Mouse (Mus musculus): ENCODE results near the gene Mtmr11. TPM values are rescaled to one million over a fixed set of nuclear protein-coding genes. Genes with fewer than 3 reads are reported as not detected.
"Not testable (repeated sequence)": the region's sequence is repeated elsewhere in the genome, so short reads cannot be mapped to it uniquely, and the experiment has no call there.

Gene Mtmr11
- polyA plus RNA-seq, 1 experiment from 2014 or later, result 10.7 TPM

- ATAC-seq (ENCODE audit: insufficient number of reproducible peaks, low FRiP score), result peak; percentile 26; the same call in 1 of the 2 replicates
- H3K4me2 ChIP-seq, result peak overlapping the region; percentile 90
- H3K9ac ChIP-seq, result peak overlapping the region; percentile 90
- H3K27me3 ChIP-seq (replicated peaks), result no peaks in the 10 kb centered on the region
- peak overlapping the region; percentile 79 for H3K4me3 ChIP-seq
- no peaks in the 10 kb centered on the region for H3K9me3 ChIP-seq (replicated peaks)
- WGBS, result under 1% methylated on average over 12 of the region's 12 CpGs
- peak overlapping the region; percentile 100 for H3K27ac ChIP-seq (ENCODE audit: poor library complexity, severe bottlenecking)
- H3K36me3 ChIP-seq, result no peaks in the 10 kb centered on the region
- H3K4me1 ChIP-seq (replicated peaks), result peaks cover 31% of the 10 kb centered on the region
These were observed 57.4 kb downstream of the Mtmr11 start for GRCm38 (mm10) chr3:96219191-96219641.

- peak within 1 kb of the TSS; percentile 90 for H3K9ac ChIP-seq
- under 1% methylated on average over 37 of the region's 37 CpGs for WGBS
- H3K4me3 ChIP-seq, result peak within 1 kb of the TSS; percentile 79
- peaks cover 31% of the 10 kb centered on the region for H3K4me1 ChIP-seq (replicated peaks)
- H3K4me2 ChIP-seq, result peak within 1 kb of the TSS; percentile 90
- H3K9me3 ChIP-seq (replicated peaks), result no peaks in the 10 kb centered on the region
- H3K36me3 ChIP-seq, result no peaks in the 10 kb centered on the region
- H3K27me3 ChIP-seq (replicated peaks), result no peaks in the 10 kb centered on the region
- H3K27ac ChIP-seq (ENCODE audit: poor library complexity, severe bottlenecking), result peak within 1 kb of the TSS; percentile 100
- peak; percentile 86 for ATAC-seq (ENCODE audit: insufficient number of reproducible peaks, low FRiP score)
These were observed 57.9 kb downstream of the Mtmr11 start, which contains the start of the genes Bola1 and Hist2h2ab for GRCm38 (mm10) chr3:96219661-96220130. TSS of gene Bola1 (minus strand) at chr3:96219709. TSS of gene Hist2h2ab (plus strand) at chr3:96219865.

- peaks cover 37% of the 10 kb centered on the region for H3K4me1 ChIP-seq (replicated peaks)
- not testable (repeated sequence) for H3K27me3 ChIP-seq (replicated peaks)
These were observed 58.4 kb downstream of the Mtmr11 start for GRCm38 (mm10) chr3:96220131-96220764.

GRCm38 (mm10) chr3:96220765-96221639 is 59.2 kb downstream of the Mtmr11 start, which contains the start of the genes Hist2h2ac and Hist2h2be:
TSS of gene Hist2h2ac (minus strand) at chr3:96220880.
TSS of gene Hist2h2be (plus strand) at chr3:96221119.
- Histone ChIP-seq H3K27me3 (replicated peaks) (no peaks in the 10 kb centered on the region), H3K9me3 (replicated peaks) (no peaks in the 10 kb centered on the region), H3K4me1 (replicated peaks) (peaks cover 39% of the 10 kb centered on the region), H3K9ac (peak within 1 kb of the TSS; percentile 90), H3K27ac (ENCODE audit: poor library complexity, severe bottlenecking) (peak within 1 kb of the TSS; percentile 100), H3K4me2 (peak within 1 kb of the TSS; percentile 90), H3K36me3 (no peaks in the 10 kb centered on the region), H3K4me3 (peak within 1 kb of the TSS; percentile 79)
- under 1% methylated on average over 43 of the region's 43 CpGs for whole genome bisulfite sequencing
- peak; percentile 90 for ATAC-seq (ENCODE audit: insufficient number of reproducible peaks, low FRiP score)

More at GRCm38 (mm10) chr3:96220131-96220764, 58.4 kb downstream of the Mtmr11 start:
- H3K9ac ChIP-seq, result peak overlapping the region; percentile 90
- H3K4me2 ChIP-seq, result peak overlapping the region; percentile 90
- peak overlapping the region; percentile 79 for H3K4me3 ChIP-seq
- WGBS, result under 1% methylated on average over 43 of the region's 47 CpGs
- H3K27ac ChIP-seq (ENCODE audit: poor library complexity, severe bottlenecking), result peak overlapping the region; percentile 100
- ATAC-seq (ENCODE audit: insufficient number of reproducible peaks, low FRiP score), result peak; percentile 4; the same call in 1 of the 2 replicates
- H3K9me3 ChIP-seq (replicated peaks); H3K36me3 ChIP-seq: not testable (repeated sequence)

Small RNAs within 50 kb of the gene (microRNA-seq; reads per million reads assigned to microRNA genes)
- not detected for gene Gm44492

Other genes starting within 250 kb of the Mtmr11 start
- 222 and 229 TPM in 2 replicates for gene Anp32e, start 232.8 kb upstream of the Mtmr11 start, polyA plus RNA-seq (2016; fragmentation: Nextera tagmentation; extraction: Ambion mirVana)
- gene Plekho1, start 166.0 kb upstream of the Mtmr11 start, polyA plus RNA-seq (2016; fragmentation: Nextera tagmentation; extraction: Ambion mirVana), result 76.1 and 80.8 TPM in 2 replicates
- gene Vps45, start 103.5 kb upstream of the Mtmr11 start, polyA plus RNA-seq (2016; fragmentation: Nextera tagmentation; extraction: Ambion mirVana), result 30.0 and 32.8 TPM in 2 replicates
- 20.7 and 22.2 TPM in 2 replicates for gene Otud7b, start 57.5 kb upstream of the Mtmr11 start, polyA plus RNA-seq (2016; fragmentation: Nextera tagmentation; extraction: Ambion mirVana)
- gene Sf3b4, start 10.3 kb downstream of the Mtmr11 start, polyA plus RNA-seq (2016; fragmentation: Nextera tagmentation; extraction: Ambion mirVana), result 107 and 108 TPM in 2 replicates
- 20.3 and 21.7 TPM in 2 replicates for gene Sv2a, start 19.1 kb downstream of the Mtmr11 start, polyA plus RNA-seq (2016; fragmentation: Nextera tagmentation; extraction: Ambion mirVana)
- 44.4 and 45.6 TPM in 2 replicates for gene Bola1, start 57.7 kb downstream of the Mtmr11 start, polyA plus RNA-seq (2016; fragmentation: Nextera tagmentation; extraction: Ambion mirVana)
- gene Hist2h2ab, start 57.9 kb downstream of the Mtmr11 start, polyA plus RNA-seq (2016; fragmentation: Nextera tagmentation; extraction: Ambion mirVana), result not detected in 2 replicates
- 4.4 and 5.9 TPM in 2 replicates for gene Hist2h2ac, start 58.9 kb downstream of the Mtmr11 start, polyA plus RNA-seq (2016; fragmentation: Nextera tagmentation; extraction: Ambion mirVana)
- 5.0 and 5.7 TPM in 2 replicates for gene Hist2h2be, start 59.1 kb downstream of the Mtmr11 start, polyA plus RNA-seq (2016; fragmentation: Nextera tagmentation; extraction: Ambion mirVana)
- gene Hist2h3c2, start 77.1 kb downstream of the Mtmr11 start, polyA plus RNA-seq (2016; fragmentation: Nextera tagmentation; extraction: Ambion mirVana), result 2.5 and 3.7 TPM in 2 replicates
- 38.3 and 41.2 TPM in 2 replicates for gene Hist2h2aa2, start 78.3 kb downstream of the Mtmr11 start, polyA plus RNA-seq (2016; fragmentation: Nextera tagmentation; extraction: Ambion mirVana)
- 6.2 and 12.7 TPM in 2 replicates for gene Hist2h2aa1, start 83.5 kb downstream of the Mtmr11 start, polyA plus RNA-seq (2016; fragmentation: Nextera tagmentation; extraction: Ambion mirVana)
- 0.64 and 1.4 TPM in 2 replicates for gene Hist2h3c1, start 84.7 kb downstream of the Mtmr11 start, polyA plus RNA-seq (2016; fragmentation: Nextera tagmentation; extraction: Ambion mirVana)
- gene Hist2h4, start 101.3 kb downstream of the Mtmr11 start, polyA plus RNA-seq (2016; fragmentation: Nextera tagmentation; extraction: Ambion mirVana), result 3.2 and 3.7 TPM in 2 replicates
- gene Hist2h3b, start 106.7 kb downstream of the Mtmr11 start, polyA plus RNA-seq (2016; fragmentation: Nextera tagmentation; extraction: Ambion mirVana), result 23.4 and 26.5 TPM in 2 replicates
- 4.0 and 6.5 TPM in 2 replicates for gene Hist2h2bb, start 107.7 kb downstream of the Mtmr11 start, polyA plus RNA-seq (2016; fragmentation: Nextera tagmentation; extraction: Ambion mirVana)
- gene Fcgr1, start 132.0 kb downstream of the Mtmr11 start, polyA plus RNA-seq (2016; fragmentation: Nextera tagmentation; extraction: Ambion mirVana), result 0.71 and 0.82 TPM in 2 replicates